Mouse (Mus musculus) CH12.LX (cell line): Measurements from ENCODE around the gene Stk24. TPM values are rescaled to one million over a fixed set of nuclear protein-coding genes. Genes with fewer than 3 reads are reported as not detected.

Experiments used
- DNase-seq: peaks from one replicate; pipeline ENCODE4 v3.0.0-alpha.2; 2013; ENCODE audit errors: extremely low read depth
- H3K27ac ChIP-seq: 2 replicates; pipeline ENCODE4 v1.5.1; 2012; ENCODE audit warnings: low read depth, mild to moderate bottlenecking, control low read depth, moderate library complexity; ENCODE audit not compliant: insufficient read depth
- H3K27me3 ChIP-seq: replicated peaks from 2 replicates; pipeline ENCODE3; 2012; ENCODE audit warnings: inconsistent platforms
- H3K36me3 ChIP-seq, 2 experiments: replicated peaks in 1 of 2; 2 replicates each; pipeline versions ENCODE3 to v1.6.1; 2012; ENCODE audit warnings: inconsistent platforms in 1 of 2, low read length in 1 of 2, mild to moderate bottlenecking in 1 of 2, mixed read lengths in 1 of 2, moderate library complexity in 1 of 2; ENCODE audit not compliant: control insufficient read depth in 1 of 2, insufficient read depth in 1 of 2
- H3K4me1 ChIP-seq, 2 experiments: 2 replicates each; pipeline ENCODE4 v1.6.1; 2012; ENCODE audit warnings: inconsistent platforms in 1 of 2, moderate library complexity in 1 of 2; ENCODE audit not compliant: insufficient read depth in 2 of 2, control insufficient read depth in 1 of 2
- H3K4me2 ChIP-seq: 2 replicates; pipeline ENCODE4 v1.6.1; 2012; ENCODE audit warnings: low read depth, mild to moderate bottlenecking, control low read depth; ENCODE audit not compliant: poor library complexity, insufficient read depth, severe bottlenecking
- H3K4me3 ChIP-seq, 3 experiments: fragments of 150-350 bp in 1 of 3; sonication (generic) in 1 of 3; replicated peaks in 1 of 3; 2 replicates each; pipeline versions ENCODE3 to v1.5.1; 2011 to 2012; ENCODE audit warnings: low read depth in 2 of 3, low read length in 2 of 3, mild to moderate bottlenecking in 2 of 3, moderate library complexity in 2 of 3, control low read depth in 1 of 3, improper control_type of control experiment in 1 of 3, inconsistent platforms in 1 of 3, mixed read lengths in 1 of 3; ENCODE audit not compliant: poor library complexity in 1 of 3
- H3K79me2 ChIP-seq: replicated peaks from 2 replicates; pipeline ENCODE4 v1.6.1; 2012; ENCODE audit warnings: mild to moderate bottlenecking, moderate library complexity; ENCODE audit not compliant: control insufficient read depth, poor library complexity, insufficient read depth, severe bottlenecking; ENCODE audit errors: extremely low read depth
- H3K9ac ChIP-seq: 2 replicates; pipeline ENCODE4 v1.6.1; 2012; ENCODE audit warnings: low read depth, mild to moderate bottlenecking, control low read depth, moderate library complexity; ENCODE audit not compliant: insufficient read depth
- H3K9me3 ChIP-seq: replicated peaks from 2 replicates; pipeline ENCODE3; 2012; ENCODE audit warnings: low read length, inconsistent platforms, mixed read lengths
- ELF1 ChIP-seq: IDR thresholded peaks from 2 replicates; pipeline ENCODE4 v1.6.1; 2014; ENCODE audit warnings: low read depth, mild to moderate bottlenecking, inconsistent platforms, low read length, improper control_type of control experiment
- EP300 ChIP-seq: IDR thresholded peaks from 2 replicates; pipeline ENCODE4 v1.6.1; 2011; ENCODE audit warnings: low read length, improper control_type of control experiment
- HCFC1 ChIP-seq: IDR thresholded peaks from 2 replicates; pipeline ENCODE4 v1.6.1; 2012; ENCODE audit warnings: low read depth, mild to moderate bottlenecking, inconsistent platforms, low read length, improper control_type of control experiment
- IRF4 ChIP-seq: IDR thresholded peaks from 2 replicates; pipeline ENCODE4 v1.6.1; 2014; ENCODE audit warnings: low read depth, mild to moderate bottlenecking, inconsistent platforms, low read length, improper control_type of control experiment
- JUN ChIP-seq: IDR thresholded peaks from 2 replicates; pipeline ENCODE4 v1.6.1; 2011; ENCODE audit warnings: low read depth, mild to moderate bottlenecking, low read length, improper control_type of control experiment, moderate library complexity; ENCODE audit not compliant: insufficient read depth
- MEF2A ChIP-seq: IDR thresholded peaks from 2 replicates; pipeline ENCODE4 v1.6.1; 2014; ENCODE audit warnings: low read depth, mild to moderate bottlenecking, inconsistent platforms, low read length, improper control_type of control experiment, borderline replicate concordance
- MYC ChIP-seq: IDR thresholded peaks from 2 replicates; pipeline ENCODE4 v1.6.1; 2011; ENCODE audit warnings: low read depth, mild to moderate bottlenecking, improper control_type of control experiment, low read length
- NRF1 ChIP-seq: IDR thresholded peaks from 2 replicates; pipeline ENCODE4 v1.6.1; 2014; ENCODE audit warnings: low read depth, mild to moderate bottlenecking, inconsistent platforms, low read length, improper control_type of control experiment, moderate library complexity
- POLR2A ChIP-seq: IDR thresholded peaks from 2 replicates; pipeline ENCODE4 v1.6.1; 2011; ENCODE audit warnings: low read depth, mild to moderate bottlenecking, improper control_type of control experiment, low read length
- RAD21 ChIP-seq: IDR thresholded peaks from 2 replicates; pipeline ENCODE4 v1.6.1; 2011; ENCODE audit warnings: low read depth, mild to moderate bottlenecking, low read length, improper control_type of control experiment, moderate library complexity
- SMC3 ChIP-seq: IDR thresholded peaks from 2 replicates; pipeline ENCODE4 v1.6.1; 2011; ENCODE audit warnings: low read depth, low read length, improper control_type of control experiment
- UBTF ChIP-seq: IDR thresholded peaks from 2 replicates; pipeline ENCODE4 v1.6.1; 2012; ENCODE audit warnings: low read depth, mild to moderate bottlenecking, inconsistent platforms, low read length, improper control_type of control experiment, moderate library complexity
- ZKSCAN1 ChIP-seq: IDR thresholded peaks from 2 replicates; pipeline ENCODE4 v1.6.1; 2012; ENCODE audit warnings: low read depth, inconsistent platforms, low read length, improper control_type of control experiment, borderline replicate concordance
- ZMIZ1 ChIP-seq: IDR thresholded peaks from 2 replicates; pipeline ENCODE4 v1.6.1; 2012; ENCODE audit warnings: low read depth, mild to moderate bottlenecking, inconsistent platforms, low read length, improper control_type of control experiment
- ZNF384 ChIP-seq: IDR thresholded peaks from 2 replicates; pipeline ENCODE4 v1.6.1; 2012; ENCODE audit warnings: low read depth, low read length, improper control_type of control experiment, inconsistent platforms
- dilution Hi-C: fragments of 300-500 bp; cut with MboI; formaldehyde crosslinking; loops from 2 replicates; pipeline ENCODE4 v1.14.3; 2020; ENCODE audit warnings: low sequenced_read_pairs; ENCODE audit not compliant: extremely low pct_unique_long_range_greater_than_20kb, extremely low pct_ligation_motif_present
- in situ Hi-C: fragments of 300-500 bp; cut with MboI; formaldehyde crosslinking; loops from 3 replicates; pipeline ENCODE4 v1.14.3; 2019; ENCODE audit warnings: low sequenced_read_pairs, low pct_ligation_motif_present, low pct_unique_long_range_greater_than_20kb, mixed read lengths
- polyA plus RNA-seq: library from polyadenylated mRNA; unstranded; fragments of >175 nt; gene quantifications from 2 replicates; pipeline ENCODE4 v1.2.1, GENCODE M21; 2012; ENCODE audit warnings: low read depth; ENCODE audit not compliant: insufficient read length
- total RNA-seq, 2 experiments: library from RNA; depleted of rRNA; stranded (reverse); fragments of 300-350 nt in 1 of 2; fragments of >200 nt in 1 of 2; gene quantifications; 2 replicates each; pipeline ENCODE4 v1.2.3; 2012 to 2014

Stk24 gene
- total and polyA plus RNA-seq, 3 experiments: 35.5 to 96.7 (median 52.7) TPM

GRCm38 (mm10) chr14:121255469-121255868 lies 124.3 kb downstream of the Stk24 start:
- Histone ChIP-seq H3K4me2 (no peak overlapping the region), H3K27ac (no peak overlapping the region), H3K9me3 (no peaks in the 10 kb centered on the region), H3K4me3 (no peak overlapping the region), H3K4me1 (peaks cover 0 to 6% of the 10 kb centered on the region in 2 experiments; a peak in 2 of 4 replicates), H3K36me3 (peaks cover 6 to 70% of the 10 kb centered on the region in 2 experiments), H3K9ac (no peak overlapping the region), H3K79me2 (no peaks in the 10 kb centered on the region), H3K27me3 (no peaks in the 10 kb centered on the region)
- in situ Hi-C loops (no loop called here), dilution Hi-C loops (no loop called here)
- DNase-seq: no peak
- TF ChIP-seq ELF1 (no peak), EP300 (no peak), NRF1 (no peak), SMC3 (no peak), IRF4 (no peak), UBTF (no peak), ZMIZ1 (no peak), MYC (no peak), ZNF384 (no peak), ZKSCAN1 (no peak)

GRCm38 (mm10) chr14:121254869-121255268 lies 124.9 kb downstream of the Stk24 start:
- in situ Hi-C loops: no loop called here
- Histone ChIP-seq H3K27ac (no peak overlapping the region), H3K4me1 (peaks cover 0 to 3% of the 10 kb centered on the region in 2 experiments; a peak in 2 of 4 replicates), H3K4me3 (no peak overlapping the region), H3K9ac (no peak overlapping the region), H3K79me2 (no peaks in the 10 kb centered on the region), H3K9me3 (no peaks in the 10 kb centered on the region), H3K27me3 (no peaks in the 10 kb centered on the region), H3K4me2 (no peak overlapping the region), H3K36me3 (peaks cover 6 to 71% of the 10 kb centered on the region in 2 experiments)
- no peak for TF ChIP-seq MEF2A
- no peak for TF ChIP-seq MYC
- no peak for TF ChIP-seq EP300
- TF ChIP-seq RAD21: no peak
- no peak for TF ChIP-seq JUN
- TF ChIP-seq POLR2A: no peak
- TF ChIP-seq HCFC1: no peak
- dilution Hi-C loops: no loop called here
- DNase-seq: no peak
